Mouse (Mus musculus) retina, adult 2 months (tissue): Measurements from ENCODE around the gene Dnajb14.
"Not testable (repeated sequence)": the region's sequence is repeated elsewhere in the genome, so short reads cannot be mapped to it uniquely, and the experiment has no call there.

Source experiments
- DNase-seq: peaks from one replicate; pipeline ENCODE4 v3.0.0-alpha.2; 2012; ENCODE audit warnings: low read depth, low spot score

The Dnajb14 gene

DNA sequence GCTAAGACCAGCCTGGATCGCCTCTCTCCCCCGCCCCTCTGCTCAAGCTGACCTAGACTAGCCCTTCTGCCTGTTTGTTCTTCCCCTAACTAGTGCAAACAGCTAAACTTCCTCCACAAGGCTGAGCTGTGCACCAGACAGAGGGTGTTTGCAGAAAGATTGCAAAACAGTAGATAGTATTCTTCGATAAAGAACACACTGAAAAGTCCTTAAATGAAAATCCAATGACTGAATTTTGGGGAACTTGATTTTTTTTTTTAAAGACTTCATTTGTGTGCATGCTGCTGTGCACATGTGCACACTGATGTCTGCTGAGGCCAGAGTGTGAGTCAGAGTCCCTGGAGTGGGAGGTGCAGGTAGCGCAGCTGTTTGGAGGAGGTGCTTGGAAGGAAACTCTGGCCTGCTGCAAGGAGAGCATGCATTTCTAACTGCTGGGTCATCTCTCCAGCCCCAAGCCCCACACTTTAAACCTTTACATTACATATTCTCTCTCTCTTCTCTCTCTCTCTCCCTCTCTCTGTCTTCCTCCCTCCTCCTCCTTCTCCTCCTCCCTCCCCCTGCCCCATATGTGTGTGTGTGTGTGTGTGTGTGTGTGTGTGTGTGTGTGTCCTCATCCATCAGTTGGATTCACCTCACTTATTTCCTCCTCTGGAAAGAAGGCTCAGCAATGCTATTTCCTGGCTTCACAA lies 84.9 kb downstream of the Dnajb14 start:
- no peak for DNase-seq

DNA sequence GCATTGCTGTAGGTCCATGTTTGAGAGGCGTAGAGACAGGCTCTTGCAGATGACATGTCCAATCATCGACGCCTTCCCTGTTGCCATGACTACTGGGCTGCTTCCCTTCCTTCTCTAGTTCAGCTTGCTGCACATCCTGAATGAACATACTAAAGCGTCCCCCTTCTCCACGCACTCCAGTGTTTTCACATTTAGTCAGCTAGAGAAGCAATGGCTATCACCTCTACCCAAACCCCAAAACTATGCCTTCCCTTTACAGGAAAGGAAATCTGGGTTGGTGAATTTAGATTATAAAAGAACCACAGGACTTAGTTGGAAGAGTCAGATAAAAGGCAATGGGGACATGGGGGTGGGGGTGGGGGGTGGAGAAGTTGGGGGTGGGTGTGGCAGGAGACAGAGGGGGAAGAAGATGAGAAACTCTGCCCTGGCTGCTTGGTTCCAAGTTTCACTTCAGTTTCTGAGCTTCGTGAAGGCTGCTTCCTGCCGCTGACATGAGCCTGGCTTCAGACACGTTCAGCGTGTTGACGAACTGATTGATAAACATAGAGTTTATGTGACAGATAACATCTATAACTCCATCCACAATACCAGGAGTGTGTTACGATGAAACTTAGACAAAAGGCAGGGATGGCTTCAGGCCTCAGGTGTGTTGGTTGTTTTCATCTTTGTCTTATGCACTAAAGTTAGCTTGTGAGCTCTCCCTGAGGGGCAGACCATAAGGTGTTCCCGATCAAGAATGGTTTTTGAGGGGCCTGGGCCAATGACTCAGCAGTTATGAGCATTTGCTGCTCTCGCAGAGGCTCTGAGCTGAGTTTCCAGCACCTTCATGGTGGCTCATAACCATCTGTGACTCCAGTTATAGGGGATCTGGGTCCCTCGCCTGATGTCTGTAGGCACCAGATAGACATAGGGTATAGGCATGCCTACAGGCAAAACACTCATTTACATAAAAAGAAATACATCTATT lies 85.7 kb downstream of the Dnajb14 start:
- no peak for DNase-seq

GRCm38 (mm10) chr3:137954256-137954916 lies 86.9 kb downstream of the Dnajb14 start:
- DNase-seq: no peak

DNA sequence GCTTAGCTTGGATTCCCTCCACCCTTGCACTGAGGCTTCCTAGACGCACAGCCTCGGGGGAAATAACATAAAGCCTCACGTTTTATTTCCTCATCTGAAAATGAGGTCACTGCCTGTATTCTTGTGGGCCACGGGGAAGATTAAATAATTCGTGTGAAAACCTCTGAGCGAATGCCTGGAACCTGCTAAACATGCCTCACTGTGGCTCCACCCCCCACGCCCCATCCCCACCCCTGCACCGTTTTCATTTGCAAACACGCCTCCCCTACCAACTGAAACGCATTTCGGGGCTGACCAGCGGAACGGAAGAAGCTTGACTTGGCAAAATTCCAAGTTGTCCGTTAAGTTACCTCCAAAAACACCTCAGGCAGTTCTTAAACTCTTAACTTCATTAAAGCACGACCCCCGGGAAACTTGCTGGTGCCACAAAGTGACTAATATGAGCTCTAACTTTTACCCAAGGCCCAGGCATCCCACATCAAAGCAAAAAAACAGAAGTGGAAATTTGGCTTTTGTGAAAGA lies 88.1 kb downstream of the Dnajb14 start:
- DNase-seq: no peak

- DNase-seq: no peak
These were observed 90.4 kb downstream of the Dnajb14 start for GRCm38 (mm10) chr3:137957864-137958263.

GRCm38 (mm10) chr3:137958352-137958751 lies 90.9 kb downstream of the Dnajb14 start:
- no peak for DNase-seq

DNA sequence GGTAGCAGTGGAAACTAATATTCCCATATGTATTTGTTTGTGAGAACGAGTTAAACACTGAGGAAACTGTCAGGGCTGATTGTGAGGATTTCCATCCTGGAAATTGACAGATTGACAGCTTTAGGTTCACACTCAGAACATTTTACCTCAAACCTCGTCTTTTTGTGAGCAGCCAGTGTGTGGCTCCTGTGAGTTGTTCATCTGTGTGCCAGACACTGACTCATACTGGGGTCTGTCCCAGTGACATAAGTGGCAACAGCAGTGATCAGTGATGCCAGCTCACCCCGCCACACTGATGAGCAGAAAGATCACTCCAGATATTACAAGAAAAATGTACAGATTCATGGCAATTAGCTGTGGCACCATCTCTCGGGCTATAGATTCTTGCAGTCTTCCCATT lies 92.0 kb downstream of the Dnajb14 start:
- no peak for DNase-seq

GRCm38 (mm10) chr3:137961736-137962385 lies 94.4 kb downstream of the Dnajb14 start:
- no peak for DNase-seq

DNA sequence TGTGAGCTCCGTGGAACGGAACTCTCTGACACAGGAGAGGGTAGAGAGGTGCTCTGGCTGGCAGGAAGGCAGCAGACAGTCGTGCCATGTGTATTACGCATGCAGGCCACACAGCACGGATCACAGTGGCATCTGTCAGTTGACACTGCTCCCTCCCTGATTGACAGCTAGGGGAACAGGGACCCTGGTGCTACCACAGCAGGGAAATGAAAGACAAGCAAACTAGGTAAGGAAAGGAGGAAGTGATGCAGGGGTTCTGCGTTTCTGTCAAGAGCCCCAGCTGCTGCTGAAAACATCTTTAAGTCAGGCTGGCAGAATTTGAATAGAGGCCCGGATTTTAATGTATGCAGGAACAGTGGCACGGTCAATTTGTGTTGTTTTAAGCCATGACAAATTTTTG lies 96.0 kb downstream of the Dnajb14 start:
- no peak for DNase-seq

- not testable (repeated sequence) for DNase-seq
These were observed 96.5 kb downstream of the Dnajb14 start for GRCm38 (mm10) chr3:137964014-137964413.
